Mouse (Mus musculus) heart, postnatal 0 days (tissue): ENCODE results near the gene Sema3d.

Experiments
- CTCF ChIP-seq: IDR thresholded peaks from 2 replicates; pipeline ENCODE4 v1.5.1; 2016; ENCODE audit warnings: antibody characterized with exemption, control low read depth, low read depth
- EP300 ChIP-seq: IDR thresholded peaks from 2 replicates; pipeline ENCODE4 v1.6.1; 2016; ENCODE audit warnings: antibody characterized with exemption, low read depth

- TF ChIP-seq EP300 (no peak), CTCF (peak; percentile 73)
These were observed 158.1 kb downstream of the Sema3d start for GRCm38 (mm10) chr5:12541268-12541667.
